Mouse (Mus musculus): Measurements from ENCODE around the gene Gm10100. TPM values are rescaled to one million over a fixed set of nuclear protein-coding genes. Genes with fewer than 3 reads are reported as not detected.
"Not testable (repeated sequence)": the region's sequence is repeated elsewhere in the genome, so short reads cannot be mapped to it uniquely, and the experiment has no call there.

Gene Gm10100
- polyA plus RNA-seq, 1 experiment from 2014 or later: not detected

DNA sequence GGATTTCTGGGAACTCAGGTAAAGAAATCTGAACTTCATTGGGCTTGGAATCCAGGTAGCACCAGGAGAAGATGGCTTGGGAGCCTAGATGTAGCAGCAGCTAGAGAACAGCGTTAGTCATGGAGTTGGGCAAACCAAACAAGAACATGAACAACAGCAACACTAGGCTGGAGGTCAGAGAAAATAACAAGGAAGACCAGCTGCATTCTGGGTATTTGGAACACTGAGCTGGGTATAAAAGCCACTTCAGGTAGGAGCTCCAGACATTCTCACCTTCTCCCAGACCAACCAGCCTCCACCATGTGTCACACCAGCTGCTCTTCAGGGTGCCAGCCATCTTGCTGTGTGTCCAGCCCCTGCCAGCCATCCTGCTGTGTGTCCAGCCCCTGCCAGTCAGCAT, 20.0 kb upstream of the Gm10100 start, which contains the start of gene Gm10272:
Gene Gm10272, plus strand, starts transcription at position 301 of the 400 bp plus-strand sequence.
- 96% methylated on average over 1 of the region's 1 CpGs for WGBS
- Histone ChIP-seq H3K9ac (replicated peaks; ENCODE audit: low read depth, low read length) (no peak within 1 kb of the TSS), H3K4me2 (replicated peaks; ENCODE audit: low read depth, low read length) (no peak within 1 kb of the TSS), H3K36me3 (ENCODE audit: control insufficient read depth, insufficient read depth, low read length) (no peaks in the 10 kb centered on the region), H3K4me1 (ENCODE audit: control insufficient read depth, insufficient read depth, low read length) (no peaks in the 10 kb centered on the region), H3K4me3 (ENCODE audit: low read depth, low read length) (no peak within 1 kb of the TSS), H3K27me3 (ENCODE audit: control insufficient read depth, insufficient read depth, low read length) (no peaks in the 10 kb centered on the region), H3K9me3 (ENCODE audit: control insufficient read depth, low read depth, low read length) (no peaks in the 10 kb centered on the region; the same call in 1 of the 2 replicates), H3K27ac (ENCODE audit: low read length) (no peak within 1 kb of the TSS)
- no peak for ATAC-seq (ENCODE audit: insufficient number of reproducible peaks, insufficient read depth, low FRiP score, low read depth)

DNA sequence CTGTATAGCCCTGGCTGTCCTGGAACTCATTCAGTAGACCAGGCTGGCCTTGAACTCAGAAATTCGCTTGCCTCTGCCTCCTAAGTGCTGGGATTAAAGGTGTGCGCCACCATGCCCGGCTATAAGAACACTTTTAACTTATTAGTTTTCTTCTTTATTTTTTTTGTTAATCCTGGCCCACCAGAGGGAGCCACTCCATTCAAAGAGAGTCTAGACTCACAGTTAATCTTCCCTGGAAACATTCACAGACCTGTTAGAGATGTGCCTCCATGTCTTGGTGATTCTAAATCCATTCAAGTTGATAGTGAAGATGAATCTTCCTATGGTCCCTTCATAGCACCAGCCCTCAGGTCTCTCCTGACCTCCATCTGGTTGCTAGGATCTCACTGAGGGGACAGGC, 16.5 kb upstream of the Gm10100 start:
- Histone ChIP-seq H3K9ac (replicated peaks; ENCODE audit: low read depth, low read length) (no peak overlapping the region), H3K36me3 (ENCODE audit: control insufficient read depth, insufficient read depth, low read length) (no peaks in the 10 kb centered on the region), H3K4me2 (replicated peaks; ENCODE audit: low read depth, low read length) (no peak overlapping the region), H3K4me1 (ENCODE audit: control insufficient read depth, insufficient read depth, low read length) (no peaks in the 10 kb centered on the region), H3K9me3 (ENCODE audit: control insufficient read depth, low read depth, low read length) (no peaks in the 10 kb centered on the region; the same call in 1 of the 2 replicates), H3K27me3 (ENCODE audit: control insufficient read depth, insufficient read depth, low read length) (no peaks in the 10 kb centered on the region), H3K27ac (ENCODE audit: low read length) (no peak overlapping the region), H3K4me3 (ENCODE audit: low read depth, low read length) (no peak overlapping the region)
- 63% methylated on average over 3 of the region's 3 CpGs for WGBS
- ATAC-seq (ENCODE audit: insufficient number of reproducible peaks, insufficient read depth, low FRiP score, low read depth): no peak

DNA sequence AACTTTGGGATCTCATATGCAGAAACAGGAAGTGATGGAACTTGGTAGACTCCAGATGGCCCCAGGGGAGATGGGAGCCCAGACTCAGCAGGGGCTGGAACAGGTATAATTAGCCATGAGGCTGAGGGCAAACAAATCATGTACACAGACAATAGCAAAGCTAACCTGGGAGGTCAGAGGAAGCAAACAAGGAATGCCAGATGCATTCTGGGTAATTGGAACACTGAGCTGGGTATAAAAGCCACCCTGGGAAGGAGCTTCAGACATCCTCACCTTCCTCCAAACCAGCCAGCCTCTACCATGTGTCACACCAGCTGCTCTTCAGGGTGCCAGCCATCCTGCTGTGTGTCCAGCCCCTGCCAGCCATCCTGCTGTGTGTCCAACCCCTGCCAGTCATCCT, 15.1 kb upstream of the Gm10100 start, which contains the start of gene Gm10024:
Gene Gm10024, plus strand, starts transcription at position 301 of the 400 bp plus-strand sequence.
- not testable (repeated sequence) for H3K4me2 ChIP-seq (replicated peaks; ENCODE audit: low read depth, low read length); H3K27ac ChIP-seq (ENCODE audit: low read length); H3K36me3 ChIP-seq (ENCODE audit: control insufficient read depth, insufficient read depth, low read length); H3K4me3 ChIP-seq (ENCODE audit: low read depth, low read length); H3K27me3 ChIP-seq (ENCODE audit: control insufficient read depth, insufficient read depth, low read length); H3K9me3 ChIP-seq (ENCODE audit: control insufficient read depth, low read depth, low read length); H3K4me1 ChIP-seq (ENCODE audit: control insufficient read depth, insufficient read depth, low read length); ATAC-seq (ENCODE audit: insufficient number of reproducible peaks, insufficient read depth, low FRiP score, low read depth); H3K9ac ChIP-seq (replicated peaks; ENCODE audit: low read depth, low read length)

DNA sequence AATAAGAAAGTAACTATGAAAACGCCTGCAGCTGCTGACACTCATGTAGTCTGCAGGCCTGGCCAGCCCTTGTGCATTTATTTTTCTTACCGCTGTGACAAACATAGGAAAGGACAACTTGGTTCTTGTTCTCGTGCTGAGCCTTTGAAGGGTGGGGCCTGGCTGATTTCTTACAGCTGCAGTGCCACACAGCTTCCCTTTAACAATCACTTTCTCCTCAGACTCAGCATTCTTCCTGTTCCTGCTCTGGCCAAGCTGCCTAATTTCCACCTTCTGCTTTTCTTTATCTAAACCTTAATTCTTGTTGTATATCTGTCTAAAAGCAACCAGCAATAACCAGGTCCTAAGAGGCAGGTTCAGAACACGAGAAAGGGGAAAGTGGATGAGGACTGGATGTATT, 12.6 kb upstream of the Gm10100 start:
- no peak for ATAC-seq (ENCODE audit: insufficient number of reproducible peaks, insufficient read depth, low FRiP score, low read depth)
- Histone ChIP-seq H3K36me3 (ENCODE audit: control insufficient read depth, insufficient read depth, low read length) (no peaks in the 10 kb centered on the region), H3K4me3 (ENCODE audit: low read depth, low read length) (no peak overlapping the region), H3K27me3 (ENCODE audit: control insufficient read depth, insufficient read depth, low read length) (no peaks in the 10 kb centered on the region), H3K4me2 (replicated peaks; ENCODE audit: low read depth, low read length) (no peak overlapping the region), H3K4me1 (ENCODE audit: control insufficient read depth, insufficient read depth, low read length) (no peaks in the 10 kb centered on the region), H3K9ac (replicated peaks; ENCODE audit: low read depth, low read length) (no peak overlapping the region), H3K9me3 (ENCODE audit: control insufficient read depth, low read depth, low read length) (no peaks in the 10 kb centered on the region), H3K27ac (ENCODE audit: low read length) (no peak overlapping the region)
- 58% methylated on average over 4 of the region's 4 CpGs for WGBS

DNA sequence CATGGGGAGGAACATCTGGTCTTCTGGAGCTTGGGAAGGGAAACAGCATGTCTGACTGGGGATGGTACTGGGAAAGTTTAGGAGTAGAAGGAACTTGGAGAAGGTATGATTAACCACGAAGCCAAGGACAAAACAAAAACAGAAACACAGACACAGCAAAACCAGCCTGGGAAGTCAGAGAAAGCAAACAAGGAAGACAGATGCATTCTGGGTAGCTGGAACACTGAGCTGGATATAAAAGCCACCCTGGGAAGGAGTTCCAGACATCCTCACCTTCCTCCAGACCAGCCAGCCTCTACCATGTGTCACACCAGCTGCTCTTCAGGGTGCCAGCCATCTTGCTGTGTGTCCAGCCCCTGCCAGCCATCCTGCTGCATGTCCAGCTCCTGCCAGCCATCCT, 10.8 kb upstream of the Gm10100 start, which contains the start of gene Gm10142:
Gene Gm10142, plus strand, starts transcription at position 301 of the 400 bp plus-strand sequence.
- no peak for ATAC-seq (ENCODE audit: insufficient number of reproducible peaks, insufficient read depth, low FRiP score, low read depth)
- no peak within 1 kb of the TSS for H3K4me3 ChIP-seq (ENCODE audit: low read depth, low read length)
- no peak within 1 kb of the TSS for H3K9ac ChIP-seq (replicated peaks; ENCODE audit: low read depth, low read length)
- H3K9me3 ChIP-seq (ENCODE audit: control insufficient read depth, low read depth, low read length): no peaks in the 10 kb centered on the region
- no peaks in the 10 kb centered on the region for H3K27me3 ChIP-seq (ENCODE audit: control insufficient read depth, insufficient read depth, low read length)
- H3K27ac ChIP-seq (ENCODE audit: low read length): no peak within 1 kb of the TSS
- H3K4me2 ChIP-seq (replicated peaks; ENCODE audit: low read depth, low read length): no peak within 1 kb of the TSS
- H3K36me3 ChIP-seq (ENCODE audit: control insufficient read depth, insufficient read depth, low read length): no peaks in the 10 kb centered on the region
- H3K4me1 ChIP-seq (ENCODE audit: control insufficient read depth, insufficient read depth, low read length): no peaks in the 10 kb centered on the region
- 85% methylated on average over 1 of the region's 1 CpGs for WGBS

DNA sequence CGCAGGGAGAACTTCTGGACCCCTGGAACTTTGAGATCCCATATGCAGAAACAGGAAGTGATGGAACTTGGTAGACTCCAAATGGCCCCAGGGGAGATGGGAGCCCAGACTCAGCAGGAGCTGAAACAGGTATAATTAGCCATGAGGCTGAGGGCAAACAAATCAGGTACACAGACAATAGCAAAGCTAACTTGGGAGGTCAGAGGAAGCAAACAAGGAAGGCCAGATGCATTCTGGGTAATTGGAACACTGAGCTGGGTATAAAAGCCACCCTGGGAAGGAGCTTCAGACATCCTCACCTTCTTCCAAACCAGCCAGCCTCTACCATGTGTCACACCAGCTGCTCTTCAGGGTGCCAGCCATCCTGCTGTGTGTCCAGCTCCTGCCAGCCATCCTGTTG, 6.0 kb upstream of the Gm10100 start, which contains the start of gene Krtap12-1:
Gene Krtap12-1, plus strand, starts transcription at position 301 of the 400 bp plus-strand sequence.
- H3K4me1 ChIP-seq (ENCODE audit: control insufficient read depth, insufficient read depth, low read length); H3K9me3 ChIP-seq (ENCODE audit: control insufficient read depth, low read depth, low read length); H3K4me2 ChIP-seq (replicated peaks; ENCODE audit: low read depth, low read length); H3K36me3 ChIP-seq (ENCODE audit: control insufficient read depth, insufficient read depth, low read length); H3K4me3 ChIP-seq (ENCODE audit: low read depth, low read length); H3K27me3 ChIP-seq (ENCODE audit: control insufficient read depth, insufficient read depth, low read length); H3K9ac ChIP-seq (replicated peaks; ENCODE audit: low read depth, low read length); H3K27ac ChIP-seq (ENCODE audit: low read length); ATAC-seq (ENCODE audit: insufficient number of reproducible peaks, insufficient read depth, low FRiP score, low read depth): not testable (repeated sequence)
- WGBS: 82% methylated on average over 1 of the region's 1 CpGs

DNA sequence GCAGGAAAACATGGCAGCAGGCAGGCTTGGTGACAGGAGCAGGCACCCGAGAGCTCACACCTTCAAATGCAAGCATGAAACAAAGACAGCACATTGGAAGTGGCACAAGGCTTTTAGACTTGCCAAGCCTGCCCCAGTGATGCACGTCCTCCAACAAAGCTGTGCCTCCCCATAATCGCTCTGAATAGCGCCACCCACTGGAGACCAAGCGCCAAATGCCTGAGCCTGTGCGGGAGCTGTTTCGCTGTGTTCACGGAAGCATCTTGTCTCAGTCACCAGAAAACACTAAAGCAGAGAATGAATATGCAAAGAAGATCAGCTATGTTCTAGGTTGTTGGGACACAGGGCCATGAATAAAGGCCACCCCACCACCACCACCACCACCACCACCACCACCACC, 1.4 kb upstream of the Gm10100 start:
- Histone ChIP-seq H3K4me2 (replicated peaks; ENCODE audit: low read depth, low read length) (no peak overlapping the region), H3K36me3 (ENCODE audit: control insufficient read depth, insufficient read depth, low read length) (no peaks in the 10 kb centered on the region), H3K4me1 (ENCODE audit: control insufficient read depth, insufficient read depth, low read length) (no peaks in the 10 kb centered on the region), H3K4me3 (ENCODE audit: low read depth, low read length) (no peak overlapping the region), H3K27ac (ENCODE audit: low read length) (no peak overlapping the region), H3K27me3 (ENCODE audit: control insufficient read depth, insufficient read depth, low read length) (no peaks in the 10 kb centered on the region), H3K9me3 (ENCODE audit: control insufficient read depth, low read depth, low read length) (no peaks in the 10 kb centered on the region), H3K9ac (replicated peaks; ENCODE audit: low read depth, low read length) (no peak overlapping the region)
- no peak for ATAC-seq (ENCODE audit: insufficient number of reproducible peaks, insufficient read depth, low FRiP score, low read depth)
- 76% methylated on average over 8 of the region's 8 CpGs for whole genome bisulfite sequencing

DNA sequence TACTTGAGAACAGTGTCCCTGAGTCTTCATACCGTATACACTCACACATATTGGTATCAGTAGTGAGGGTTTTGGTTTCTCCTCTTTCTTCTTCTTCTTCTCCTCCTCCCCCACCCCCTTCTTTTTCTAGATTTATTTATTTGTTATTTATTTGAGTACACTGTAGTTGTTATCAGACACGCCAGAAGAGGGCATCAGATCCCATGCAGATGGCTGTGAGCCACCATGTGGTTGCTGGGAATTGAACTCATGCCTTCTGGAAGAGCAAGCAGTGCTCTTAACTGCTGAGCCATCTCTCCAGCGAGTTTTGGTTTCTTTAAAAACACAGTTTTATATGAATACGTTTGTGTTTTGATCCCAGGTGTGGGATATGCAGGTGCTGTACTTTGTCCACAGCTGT, 2.0 kb downstream of the Gm10100 start:
- Histone ChIP-seq H3K4me1 (ENCODE audit: control insufficient read depth, insufficient read depth, low read length) (no peaks in the 10 kb centered on the region), H3K4me3 (ENCODE audit: low read depth, low read length) (no peak overlapping the region), H3K27ac (ENCODE audit: low read length) (no peak overlapping the region), H3K9me3 (ENCODE audit: control insufficient read depth, low read depth, low read length) (no peaks in the 10 kb centered on the region), H3K27me3 (ENCODE audit: control insufficient read depth, insufficient read depth, low read length) (no peaks in the 10 kb centered on the region), H3K4me2 (replicated peaks; ENCODE audit: low read depth, low read length) (no peak overlapping the region), H3K36me3 (ENCODE audit: control insufficient read depth, insufficient read depth, low read length) (no peaks in the 10 kb centered on the region), H3K9ac (replicated peaks; ENCODE audit: low read depth, low read length) (no peak overlapping the region)
- 58% methylated on average over 4 of the region's 4 CpGs for WGBS
- no peak for ATAC-seq (ENCODE audit: insufficient number of reproducible peaks, insufficient read depth, low FRiP score, low read depth)

DNA sequence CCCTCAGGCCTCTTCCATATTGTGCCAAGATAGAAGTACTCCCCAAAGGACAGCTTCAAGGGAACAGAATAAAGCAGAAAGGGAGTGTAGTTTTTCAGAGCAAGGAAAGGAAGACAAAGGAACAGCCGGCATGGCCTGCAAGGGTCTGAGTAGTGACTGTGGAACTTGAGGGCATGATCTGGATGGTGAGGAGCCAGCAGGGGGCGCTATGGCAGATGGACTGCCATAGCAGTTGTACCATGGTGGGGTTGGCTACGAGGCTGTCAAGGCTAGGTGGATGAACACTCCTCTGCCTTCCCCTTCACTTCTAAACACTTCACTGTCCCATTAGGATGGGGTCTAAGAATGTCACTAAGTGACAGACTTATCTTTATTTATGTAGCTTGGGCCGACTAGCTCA, 3.0 kb downstream of the Gm10100 start:
- Histone ChIP-seq H3K4me2 (replicated peaks; ENCODE audit: low read depth, low read length) (no peak overlapping the region), H3K9me3 (ENCODE audit: control insufficient read depth, low read depth, low read length) (no peaks in the 10 kb centered on the region), H3K27ac (ENCODE audit: low read length) (no peak overlapping the region), H3K27me3 (ENCODE audit: control insufficient read depth, insufficient read depth, low read length) (no peaks in the 10 kb centered on the region), H3K36me3 (ENCODE audit: control insufficient read depth, insufficient read depth, low read length) (no peaks in the 10 kb centered on the region), H3K4me3 (ENCODE audit: low read depth, low read length) (no peak overlapping the region), H3K4me1 (ENCODE audit: control insufficient read depth, insufficient read depth, low read length) (no peaks in the 10 kb centered on the region), H3K9ac (replicated peaks; ENCODE audit: low read depth, low read length) (no peak overlapping the region)
- ATAC-seq (ENCODE audit: insufficient number of reproducible peaks, insufficient read depth, low FRiP score, low read depth): no peak
- 43% methylated on average over 4 of the region's 4 CpGs for WGBS

Data from stomach, embryonic 14.5 days (tissue).